ENCODE assay signal across 21 mouse cellular contexts in genomic region chr3:153018051-153018450, GRCm38 (mm10). TPM values are rescaled to one million over a fixed set of nuclear protein-coding genes. Genes with fewer than 3 reads are reported as not detected.
DNase-seq lines count a peak whose midpoint lies in the region; ATAC-seq and TF ChIP-seq lines count a peak whose summit lies in the region.
"Had no signal": no experiment of that assay in that cellular context is flagged by ENCODE, and none has a peak within 500 bp of the region (broad histone marks: within the 10 kb centered on the region; RNA-seq: fewer than 3 reads in every experiment).

No protein-coding gene starts in this region.

- no peaks in the 10 kb centered on the region for H3K27me3 ChIP-seq in hindbrain, embryonic 14.5 days (ENCODE audit: control insufficient read depth, insufficient read depth, low read length)
- no peaks in the 10 kb centered on the region for H3K27me3 ChIP-seq in hindbrain, embryonic 11.5 days (ENCODE audit: control insufficient read depth, insufficient read depth, low read length)
- H3K27me3 ChIP-seq in lung, embryonic 14.5 days (ENCODE audit: insufficient read depth, low read length): no peaks in the 10 kb centered on the region
- H3K27me3 ChIP-seq: heart, embryonic 13.5 days had no signal

- WGBS in hindbrain, embryonic 14.5 days: 58% methylated on average over 10 of the region's 10 CpGs
- 87% methylated on average over 10 of the region's 10 CpGs for WGBS in hindbrain, embryonic 11.5 days
- 41% methylated on average over 10 of the region's 10 CpGs for WGBS in lung, embryonic 14.5 days
- 56% methylated on average over 10 of the region's 10 CpGs for WGBS in lung, adult 2 months

- 0 out of 2 replicates have a peak, but pooled peaks cover 7% of the 10 kb centered on the region for H3K4me1 ChIP-seq in hindbrain, embryonic 14.5 days (replicated peaks; ENCODE audit: control insufficient read depth, insufficient read depth, low read length)
- no peaks in the 10 kb centered on the region for H3K4me1 ChIP-seq in hindbrain, embryonic 11.5 days (replicated peaks; ENCODE audit: control insufficient read depth, insufficient read depth, low read length)
- no peaks in the 10 kb centered on the region for H3K4me1 ChIP-seq in lung, embryonic 14.5 days (ENCODE audit: insufficient read depth)
- H3K4me1 ChIP-seq in lung, adult 2 months (ENCODE audit: control insufficient read depth, insufficient read depth, low read length): no peaks in the 10 kb centered on the region
- H3K4me1 ChIP-seq: megakaryocyte, embryonic 14.5 days had no signal

- no peaks in the 10 kb centered on the region for H3K36me3 ChIP-seq in hindbrain, embryonic 14.5 days (replicated peaks; ENCODE audit: control insufficient read depth, insufficient read depth)
- no peaks in the 10 kb centered on the region for H3K36me3 ChIP-seq in hindbrain, embryonic 11.5 days (ENCODE audit: control insufficient read depth, insufficient read depth, low read length)
- H3K36me3 ChIP-seq in lung, embryonic 14.5 days (ENCODE audit: insufficient read depth): no peaks in the 10 kb centered on the region
- H3K36me3 ChIP-seq: heart, embryonic 13.5 days had no signal

- no peak overlapping the region for H3K27ac ChIP-seq in hindbrain, embryonic 14.5 days
- H3K27ac ChIP-seq in hindbrain, embryonic 11.5 days (ENCODE audit: low read depth, low read length): no peak overlapping the region
- H3K27ac ChIP-seq in lung, embryonic 14.5 days (ENCODE audit: low read depth): no peak overlapping the region
- H3K27ac ChIP-seq: heart, embryonic 13.5 days; kidney, postnatal 0 days; stomach, postnatal 0 days had no signal

- DNase-seq in cerebellum, postnatal 10 days: peak; percentile 80 to 82
- no peak for DNase-seq in cerebellum, adult 8-10 months
- DNase-seq in hindbrain, embryonic 14.5 days (ENCODE audit: low spot score): peak; percentile 57
- no peak for DNase-seq in hindbrain, embryonic 11.5 days (ENCODE audit: low spot score)
- DNase-seq in lung, embryonic 14.5 days: peak; percentile 76
- no peak for DNase-seq in lung, adult 2 months
- DNase-seq in MN1 (ENCODE audit: low spot score): peak; percentile 45
- DNase-seq in kidney, adult 18-20 months: no peak
- DNase-seq: adrenal gland, postnatal 10 days; cerebellum, adult 11 months; cerebellum, postnatal 36 days; gastrocnemius, postnatal 10 days; heart, adult 18-20 months; liver; right cerebral cortex, postnatal 4 days had no signal

- TF ChIP-seq POLR2A in lung, adult 2 months (IDR thresholded peaks at IDR 0.05; ENCODE audit: borderline replicate concordance, extremely low read depth, low read depth, low read length): no peak

- ATAC-seq in hindbrain, embryonic 14.5 days (ENCODE audit: low FRiP score): peak; percentile 62; the same call in 1 of the 2 replicates
- no peak for ATAC-seq in hindbrain, embryonic 11.5 days (ENCODE audit: low FRiP score)
- ATAC-seq in lung, embryonic 14.5 days (ENCODE audit: insufficient read depth): peak; percentile 73; the same call in 1 of the 2 replicates
- ATAC-seq: activated CD4-positive, CD25-positive, alpha-beta regulatory T cell, adult 4 months; intestine, postnatal 0 days had no signal

- H3K4me2 ChIP-seq in hindbrain, embryonic 14.5 days (replicated peaks): no peak overlapping the region
- H3K4me2 ChIP-seq in hindbrain, embryonic 11.5 days (replicated peaks; ENCODE audit: low read depth, low read length): no peak overlapping the region
- H3K4me2 ChIP-seq in lung, embryonic 14.5 days: no peak overlapping the region
- H3K4me2 ChIP-seq: heart, embryonic 13.5 days had no signal

- no peak overlapping the region for H3K9ac ChIP-seq in hindbrain, embryonic 14.5 days
- no peak overlapping the region for H3K9ac ChIP-seq in hindbrain, embryonic 11.5 days (ENCODE audit: low read depth, low read length)
- H3K9ac ChIP-seq in lung, embryonic 14.5 days: no peak overlapping the region
- H3K9ac ChIP-seq: heart, embryonic 13.5 days had no signal

- TF ChIP-seq CTCF in lung, embryonic 14.5 days (IDR thresholded peaks at IDR 0.05; ENCODE audit: low read depth): no peak
- TF ChIP-seq CTCF in lung, adult 2 months (IDR thresholded peaks at IDR 0.05; ENCODE audit: insufficient read depth, low read length): no peak

- no peak overlapping the region for H3K4me3 ChIP-seq in hindbrain, embryonic 14.5 days (replicated peaks; ENCODE audit: low read length)
- no peak overlapping the region for H3K4me3 ChIP-seq in hindbrain, embryonic 11.5 days (ENCODE audit: low read depth, low read length)
- H3K4me3 ChIP-seq in lung, embryonic 14.5 days (ENCODE audit: low read depth, low read length): no peak overlapping the region
- H3K4me3 ChIP-seq in lung, adult 2 months (replicated peaks; ENCODE audit: extremely low read depth, low read depth, low read length): no peak overlapping the region
- H3K4me3 ChIP-seq: heart, embryonic 13.5 days; megakaryocyte, embryonic 14.5 days had no signal

- H3K9me3 ChIP-seq in hindbrain, embryonic 14.5 days (ENCODE audit: control insufficient read depth, low read length): no peaks in the 10 kb centered on the region
- no peaks in the 10 kb centered on the region for H3K9me3 ChIP-seq in hindbrain, embryonic 11.5 days (ENCODE audit: control insufficient read depth, low read length)
- H3K9me3 ChIP-seq in lung, embryonic 14.5 days (ENCODE audit: low read depth, low read length): no peaks in the 10 kb centered on the region
- H3K9me3 ChIP-seq: heart, embryonic 13.5 days had no signal

RNA-seq across cellular contexts. Expression of gene St6galnac5, which starts 36.0 kb away (rescaled TPM):
- polyA plus RNA-seq in hindbrain, embryonic 14.5 days (2014; fragmentation: Nextera tagmentation; extraction: Ambion mirVana): 17.5 and 19.8 TPM in 2 replicates
- 4.0 and 6.4 TPM in 2 replicates for polyA plus RNA-seq in hindbrain, embryonic 11.5 days (2014; fragmentation: Nextera tagmentation; extraction: Ambion mirVana)
- 0.51 and 0.54 TPM in 2 replicates for polyA plus RNA-seq in lung, embryonic 14.5 days (2014; fragmentation: Nextera tagmentation; extraction: Ambion mirVana)
- polyA plus RNA-seq in lung, adult 2 months (2012; rRNA removed): 0.67 and 1.2 TPM in 2 replicates

Comparison
In these comparisons a context has a peak if more than half of its experiments do, and no peak if none do; other contexts are left out.
1. DNase-seq: peak in cerebellum, postnatal 10 days (2 of 2), hindbrain, embryonic 14.5 days (single experiment), lung, embryonic 14.5 days (single experiment) and MN1 (single experiment); none in cerebellum, adult 8-10 months (single experiment), hindbrain, embryonic 11.5 days (single experiment), lung, adult 2 months (single experiment) and kidney, adult 18-20 months (single experiment).